ENCODE assay signal across 22 mouse cellular contexts in genomic region chr19:25387902-25388301, GRCm38 (mm10).
DNase-seq lines count a peak whose midpoint lies in the region; ATAC-seq and TF ChIP-seq lines count a peak whose summit lies in the region.
"Had no signal": no experiment of that assay in that cellular context is flagged by ENCODE, and none has a peak within 500 bp of the region (broad histone marks: within the 10 kb centered on the region; RNA-seq: fewer than 3 reads in every experiment).

No protein-coding gene starts in this region.

- TF ChIP-seq CTCF in heart, adult 2 months (IDR thresholded peaks at IDR 0.05): no peak
- TF ChIP-seq CTCF in testis, adult 2 months (IDR thresholded peaks at IDR 0.05; ENCODE audit: control insufficient read depth, insufficient read depth, insufficient replicate concordance, low read depth, low read length): no peak

- 87% methylated on average over 18 of the region's 18 CpGs for WGBS in heart, embryonic 12.5 days
- 97% methylated on average over 18 of the region's 18 CpGs for WGBS in heart, adult 2 months
- WGBS in limb, embryonic 10.5 days: 95% methylated on average over 18 of the region's 18 CpGs
- 78% methylated on average over 18 of the region's 18 CpGs for WGBS in hindbrain, embryonic 16.5 days

- no peak for TF ChIP-seq POLR2A in heart, adult 2 months (IDR thresholded peaks at IDR 0.05; ENCODE audit: insufficient read depth, low read depth, low read length)
- no peak for TF ChIP-seq POLR2A in testis, adult 2 months (IDR thresholded peaks at IDR 0.05; ENCODE audit: control insufficient read depth, low read depth, low read length)

- TF ChIP-seq EP300 in heart, adult 2 months (IDR thresholded peaks at IDR 0.05; ENCODE audit: insufficient read depth, low read depth, low read length): no peak

- H3K9ac ChIP-seq in heart, embryonic 12.5 days: no peak overlapping the region
- no peak overlapping the region for H3K9ac ChIP-seq in heart, adult 2 months (ENCODE audit: low read depth, low read length)
- H3K9ac ChIP-seq in hindbrain, embryonic 16.5 days (ENCODE audit: low read depth, low read length): no peak overlapping the region
- H3K9ac ChIP-seq: forebrain, embryonic 13.5 days; hindbrain, embryonic 14.5 days had no signal

- H3K9me3 ChIP-seq in heart, embryonic 12.5 days (replicated peaks): no peaks in the 10 kb centered on the region
- H3K9me3 ChIP-seq in limb, embryonic 10.5 days (replicated peaks): no peaks in the 10 kb centered on the region
- no peaks in the 10 kb centered on the region for H3K9me3 ChIP-seq in hindbrain, embryonic 16.5 days (ENCODE audit: control insufficient read depth, low read length)
- H3K9me3 ChIP-seq: forebrain, embryonic 10.5 days; forebrain, embryonic 13.5 days had no signal

- peak overlapping the region; percentile 72; the same call in 1 of the 2 replicates for H3K27ac ChIP-seq in heart, embryonic 12.5 days (ENCODE audit: poor library complexity, severe bottlenecking)
- no peak overlapping the region for H3K27ac ChIP-seq in heart, adult 2 months
- H3K27ac ChIP-seq in testis, adult 2 months (ENCODE audit: control insufficient read depth, insufficient read depth, low read depth, low read length): no peak overlapping the region
- H3K27ac ChIP-seq in limb, embryonic 10.5 days: peak overlapping the region; percentile 8; the same call in 1 of the 2 replicates
- H3K27ac ChIP-seq in hindbrain, embryonic 16.5 days (ENCODE audit: low read depth, low read length): no peak overlapping the region
- H3K27ac ChIP-seq: forebrain, embryonic 10.5 days; forebrain, embryonic 13.5 days; hindbrain, embryonic 10.5 days; hindbrain, embryonic 14.5 days had no signal

- no peak overlapping the region for H3K4me3 ChIP-seq in heart, embryonic 12.5 days
- H3K4me3 ChIP-seq in heart, adult 2 months: no peak overlapping the region
- peak overlapping the region; percentile 60 for H3K4me3 ChIP-seq in testis, adult 2 months (ENCODE audit: control insufficient read depth, low read depth, low read length)
- H3K4me3 ChIP-seq in limb, embryonic 10.5 days: no peak overlapping the region
- no peak overlapping the region for H3K4me3 ChIP-seq in hindbrain, embryonic 16.5 days (ENCODE audit: low read length)
- H3K4me3 ChIP-seq: forebrain, embryonic 10.5 days; forebrain, embryonic 13.5 days; hindbrain, embryonic 10.5 days had no signal

- ATAC-seq in heart, embryonic 12.5 days (ENCODE audit: insufficient number of reproducible peaks, low FRiP score): no peak
- ATAC-seq in hindbrain, embryonic 16.5 days: no peak
- ATAC-seq: CD4-positive, CD25-positive, alpha-beta regulatory T cell, adult 4 months; forebrain, embryonic 13.5 days; forebrain, embryonic 16.5 days; intestine, postnatal 0 days had no signal

- H3K36me3 ChIP-seq in heart, embryonic 12.5 days: peaks cover 15% of the 10 kb centered on the region
- H3K36me3 ChIP-seq in heart, adult 2 months (ENCODE audit: control insufficient read depth, insufficient read depth, low read length): no peaks in the 10 kb centered on the region
- no peaks in the 10 kb centered on the region for H3K36me3 ChIP-seq in testis, adult 2 months (ENCODE audit: control insufficient read depth, insufficient read depth, low read length)
- no peaks in the 10 kb centered on the region for H3K36me3 ChIP-seq in limb, embryonic 10.5 days
- no peaks in the 10 kb centered on the region for H3K36me3 ChIP-seq in hindbrain, embryonic 16.5 days (ENCODE audit: control insufficient read depth, insufficient read depth, low read length)
- H3K36me3 ChIP-seq: hindbrain, embryonic 10.5 days had no signal

- no peaks in the 10 kb centered on the region for H3K27me3 ChIP-seq in heart, embryonic 12.5 days (replicated peaks)
- no peaks in the 10 kb centered on the region for H3K27me3 ChIP-seq in heart, adult 2 months (ENCODE audit: control insufficient read depth, insufficient read depth, low read length)
- H3K27me3 ChIP-seq in testis, adult 2 months (ENCODE audit: control insufficient read depth, insufficient read depth, low read length): no peaks in the 10 kb centered on the region
- no peaks in the 10 kb centered on the region for H3K27me3 ChIP-seq in limb, embryonic 10.5 days (ENCODE audit: low read depth, poor library complexity, severe bottlenecking)
- no peaks in the 10 kb centered on the region for H3K27me3 ChIP-seq in hindbrain, embryonic 16.5 days (replicated peaks; ENCODE audit: control insufficient read depth, insufficient read depth, low read length)
- H3K27me3 ChIP-seq: forebrain, embryonic 13.5 days had no signal

- H3K79me2 ChIP-seq in heart, adult 2 months (replicated peaks; ENCODE audit: control insufficient read depth, insufficient read depth, low read length): no peaks in the 10 kb centered on the region

- no peak for DNase-seq in heart, adult 2 months
- no peak for DNase-seq in testis, postnatal 14 days (ENCODE audit: low spot score)
- no peak for DNase-seq in limb, embryonic 10.5 days (ENCODE audit: low spot score)
- no peak for DNase-seq in left cerebral cortex, postnatal 25 days (ENCODE audit: low spot score in 2 of 2)
- DNase-seq: adrenal gland, postnatal 10 days; adrenal gland, postnatal 36 days; cerebellum, adult 18-20 months; cerebellum, adult 9-10 months; cerebellum, postnatal 14 days; gastrocnemius, postnatal 10 days; gastrocnemius, postnatal 36 days; heart, postnatal 36 days had no signal

- intact Hi-C loops in heart, adult 2 months (cut with DNase I): loop anchor here (5.0 kb wide), 1 partner anchor 44 kb away; no protein-coding TSS in a partner anchor
- intact Hi-C loops in left cerebral cortex, postnatal 25 days (cut with DNase I): no loop called here

- H3K4me2 ChIP-seq in heart, embryonic 12.5 days: no peak overlapping the region
- no peak overlapping the region for H3K4me2 ChIP-seq in hindbrain, embryonic 16.5 days (ENCODE audit: low read length)
- H3K4me2 ChIP-seq: forebrain, embryonic 13.5 days; hindbrain, embryonic 14.5 days had no signal

- peaks cover 59% of the 10 kb centered on the region for H3K4me1 ChIP-seq in heart, embryonic 12.5 days (replicated peaks)
- H3K4me1 ChIP-seq in heart, adult 2 months (ENCODE audit: control insufficient read depth, insufficient read depth, low read length): peaks cover 7% of the 10 kb centered on the region
- H3K4me1 ChIP-seq in testis, adult 2 months (ENCODE audit: control insufficient read depth, insufficient read depth, low read length): peaks cover 5% of the 10 kb centered on the region; the same call in 1 of the 2 replicates
- peaks cover 10% of the 10 kb centered on the region for H3K4me1 ChIP-seq in limb, embryonic 10.5 days
- H3K4me1 ChIP-seq in hindbrain, embryonic 16.5 days (ENCODE audit: control insufficient read depth, insufficient read depth, low read depth, low read length): peaks cover 6% of the 10 kb centered on the region

Comparison
In these comparisons a context has a peak if more than half of its experiments do, and no peak if none do; other contexts are left out.
1. H3K27ac ChIP-seq: peak in heart, embryonic 12.5 days (single experiment) and limb, embryonic 10.5 days (single experiment); none in heart, adult 2 months (single experiment), testis, adult 2 months (single experiment) and hindbrain, embryonic 16.5 days (single experiment).